Mouse (Mus musculus) fat pad, adult 2 months (tissue): Measurements from ENCODE around the gene Psenen.

ENCODE experiments used
- DNase-seq: peaks from one replicate; pipeline ENCODE4 v3.0.0-alpha.2; 2011; ENCODE audit warnings: low read depth, low spot score; ENCODE audit errors: extremely low read depth

The Psenen gene

GRCm38 (mm10) chr7:30563117-30563905 lies at the start of gene Psenen, which contains the start of the genes U2af1l4 and Gm49396:
Gene Psenen, minus strand, starts transcription at chr7:30563627.
Gene U2af1l4, plus strand, starts transcription at chr7:30563301.
Gene Gm49396, plus strand, starts transcription at chr7:30563344.
- peak; percentile 86 for DNase-seq

- no peak for DNase-seq
Observed at GRCm38 (mm10) chr7:30612654-30613402, 49.4 kb upstream of the Psenen start, which contains the start of gene Upk1a. Gene Upk1a, minus strand, starts transcription at chr7:30612847.

- DNase-seq = no peak
Observed at GRCm38 (mm10) chr7:30610043-30610442, 46.6 kb upstream of the Psenen start.

GRCm38 (mm10) chr7:30608476-30608875 lies 45.0 kb upstream of the Psenen start:
- no peak for DNase-seq

GRCm38 (mm10) chr7:30607706-30608309 lies 44.4 kb upstream of the Psenen start:
- DNase-seq = no peak

- no peak for DNase-seq
Observed at GRCm38 (mm10) chr7:30604944-30605343, 41.5 kb upstream of the Psenen start.

GRCm38 (mm10) chr7:30604424-30604823 lies 41.0 kb upstream of the Psenen start:
- no peak for DNase-seq

GRCm38 (mm10) chr7:30602583-30602982 lies 39.2 kb upstream of the Psenen start:
- no peak for DNase-seq

- peak; percentile 46 for DNase-seq
Observed at GRCm38 (mm10) chr7:30600651-30601050, 37.2 kb upstream of the Psenen start.

- peak; percentile 74 for DNase-seq
Observed at GRCm38 (mm10) chr7:30599933-30600353, 36.5 kb upstream of the Psenen start.

GRCm38 (mm10) chr7:30598786-30599185 lies 35.4 kb upstream of the Psenen start, which contains the start of gene Zbtb32:
Gene Zbtb32, minus strand, starts transcription at chr7:30598909.
- DNase-seq = no peak

GRCm38 (mm10) chr7:30596811-30597210 lies 33.4 kb upstream of the Psenen start:
- DNase-seq = no peak

- no peak for DNase-seq
Observed at GRCm38 (mm10) chr7:30596093-30596492, 32.7 kb upstream of the Psenen start.

- DNase-seq = no peak
Observed at GRCm38 (mm10) chr7:30594510-30595024, 31.1 kb upstream of the Psenen start.

- DNase-seq = no peak
Observed at GRCm38 (mm10) chr7:30593579-30594509, 30.4 kb upstream of the Psenen start.

- no peak for DNase-seq
Observed at GRCm38 (mm10) chr7:30592772-30593423, 29.5 kb upstream of the Psenen start.

GRCm38 (mm10) chr7:30591605-30591951 lies 28.2 kb upstream of the Psenen start:
- no peak for DNase-seq

- no peak for DNase-seq
Observed at GRCm38 (mm10) chr7:30590927-30591604, 27.6 kb upstream of the Psenen start.
